Mouse (Mus musculus) hindbrain, embryonic 14.5 days (tissue): ENCODE results near the gene Gatad2b. TPM values are rescaled to one million over a fixed set of nuclear protein-coding genes. Genes with fewer than 3 reads are reported as not detected.
A peak's percentile ranks its signal among the peaks of the same experiment; 100 is the strongest.
"Not testable (repeated sequence)": the region's sequence is repeated elsewhere in the genome, so short reads cannot be mapped to it uniquely, and the experiment has no call there.

Source experiments
- ATAC-seq: fragments of 200-750 bp; cut with Nextera tagmentation; 2 replicates; pipeline ENCODE4 v1.8.0; 2017; ENCODE audit warnings: moderate number of reproducible peaks, mild to moderate bottlenecking, moderate TSS enrichment, moderate library complexity; ENCODE audit not compliant: low FRiP score
- DNase-seq: peaks from one replicate; pipeline ENCODE4 v3.0.0-alpha.2; 2015; ENCODE audit warnings: low spot score
- H3K27ac ChIP-seq: fragments of 300-500 bp; sonication (generic); 2 replicates; pipeline ENCODE4 v1.5.1; 2014; ENCODE audit warnings: mild to moderate bottlenecking, moderate library complexity
- H3K27me3 ChIP-seq: fragments of 300-500 bp; sonication (generic); 2 replicates; pipeline ENCODE4 v1.6.1; 2014; ENCODE audit warnings: mild to moderate bottlenecking, low read length, mixed read lengths; ENCODE audit not compliant: control insufficient read depth, insufficient read depth
- H3K36me3 ChIP-seq: fragments of 300-500 bp; sonication (generic); replicated peaks from 2 replicates; pipeline ENCODE4 v1.6.1; 2014; ENCODE audit not compliant: control insufficient read depth, insufficient read depth
- H3K4me1 ChIP-seq: fragments of 300-500 bp; sonication (generic); replicated peaks from 2 replicates; pipeline ENCODE4 v1.6.1; 2014; ENCODE audit warnings: antibody characterized with exemption, low read length, mixed read lengths; ENCODE audit not compliant: control insufficient read depth, insufficient read depth
- H3K4me2 ChIP-seq: fragments of 300-500 bp; sonication (generic); replicated peaks from 2 replicates; pipeline ENCODE4 v1.6.1; 2014; ENCODE audit warnings: mild to moderate bottlenecking, moderate library complexity
- H3K4me3 ChIP-seq: fragments of 300-500 bp; sonication (generic); replicated peaks from 2 replicates; pipeline ENCODE4 v1.5.1; 2014; ENCODE audit warnings: mild to moderate bottlenecking, low read length
- H3K9ac ChIP-seq: fragments of 300-500 bp; sonication (generic); 2 replicates; pipeline ENCODE4 v1.6.1; 2014
- H3K9me3 ChIP-seq: fragments of 300-500 bp; sonication (generic); 2 replicates; pipeline ENCODE4 v1.6.1; 2016; ENCODE audit warnings: low read length; ENCODE audit not compliant: control insufficient read depth
- WGBS: fragments of 180-500 bp; shearing (Covaris S2); extraction: QIAGEN DNeasy Blood & Tissue Kit; methylation state at CpG from one replicate; pipeline ENCODE4 v1.1.7; 2014; 5-methylcytosine and 5-hydroxymethylcytosine counted together
- polyA plus RNA-seq: library from polyadenylated mRNA; unstranded; fragments of >200 nt; fragmentation: Nextera tagmentation; extraction: Ambion mirVana; gene quantifications from 2 replicates; pipeline ENCODE4 v1.2.1, GENCODE M21; 2014

The Gatad2b gene
- 12.3 and 14.7 TPM in 2 replicates for polyA plus RNA-seq

- Histone ChIP-seq H3K4me3 (peak within 1 kb of the TSS; percentile 76), H3K27me3 (no peaks in the 10 kb centered on the region), H3K9me3 (no peaks in the 10 kb centered on the region), H3K4me1 (peaks cover 22% of the 10 kb centered on the region), H3K36me3 (no peaks in the 10 kb centered on the region), H3K4me2 (peak within 1 kb of the TSS; percentile 74), H3K9ac (peak within 1 kb of the TSS; percentile 92), H3K27ac (peak within 1 kb of the TSS; percentile 97)
- under 1% methylated on average over 42 of the region's 47 CpGs for WGBS
- ATAC-seq (peak; percentile 99), DNase-seq (peak; percentile 100)
These were observed at the start of gene Gatad2b for GRCm38 (mm10) chr3:90292345-90293275. Gene Gatad2b, plus strand, starts transcription at chr3:90293178.

GRCm38 (mm10) chr3:90245406-90245805 is 47.6 kb upstream of the Gatad2b start:
- Histone ChIP-seq H3K36me3 (peaks cover 5% of the 10 kb centered on the region; the same call in 1 of the 2 replicates), H3K4me2 (no peak overlapping the region), H3K4me3 (no peak overlapping the region), H3K4me1 (peaks cover 23% of the 10 kb centered on the region), H3K27me3 (no peaks in the 10 kb centered on the region), H3K27ac (no peak overlapping the region), H3K9ac (no peak overlapping the region), H3K9me3 (no peaks in the 10 kb centered on the region)
- WGBS: 73% methylated on average over 2 of the region's 2 CpGs
- DNase-seq (no peak), ATAC-seq (no peak)

- H3K9me3 ChIP-seq: no peaks in the 10 kb centered on the region
- under 1% methylated on average over 3 of the region's 3 CpGs for WGBS
- H3K4me2 ChIP-seq: peak overlapping the region; percentile 68
- H3K4me1 ChIP-seq: peaks cover 21% of the 10 kb centered on the region
- H3K9ac ChIP-seq: peak overlapping the region; percentile 73
- peaks cover 20% of the 10 kb centered on the region for H3K36me3 ChIP-seq
- H3K27ac ChIP-seq: peak overlapping the region; percentile 83
- H3K4me3 ChIP-seq: peak overlapping the region; percentile 57
- peak; percentile 3; the same call in 1 of the 2 replicates for ATAC-seq
- no peak for DNase-seq
- H3K27me3 ChIP-seq: no peaks in the 10 kb centered on the region
These were observed 45.4 kb upstream of the Gatad2b start for GRCm38 (mm10) chr3:90247630-90247959.

GRCm38 (mm10) chr3:90247960-90248745 is 44.8 kb upstream of the Gatad2b start, which contains the start of gene Slc39a1:
Gene Slc39a1, plus strand, starts transcription at chr3:90248172.
- H3K4me1 ChIP-seq: peaks cover 16% of the 10 kb centered on the region

DNA sequence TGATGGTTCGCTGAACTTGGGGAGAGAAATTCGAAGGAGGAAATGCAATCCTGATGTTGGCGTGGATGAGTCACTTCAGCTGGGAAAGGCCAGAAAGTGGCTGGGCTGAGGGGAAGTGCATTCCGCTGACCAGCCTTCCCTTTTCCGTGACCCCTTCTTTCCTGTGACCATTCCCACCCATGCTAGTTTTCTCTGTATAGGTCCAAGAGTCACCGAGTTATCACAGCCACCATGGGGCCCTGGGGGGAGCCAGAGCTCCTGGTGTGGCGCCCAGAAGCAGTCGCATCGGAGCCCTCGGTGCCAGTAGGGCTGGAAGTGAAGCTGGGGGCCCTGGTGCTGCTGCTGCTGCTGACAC is 44.3 kb upstream of the Gatad2b start:
- H3K9ac ChIP-seq: peak overlapping the region; percentile 73
- peak overlapping the region; percentile 70 for H3K27ac ChIP-seq
- peak overlapping the region; percentile 57 for H3K4me3 ChIP-seq
- 4% methylated on average over 10 of the region's 10 CpGs for WGBS
- no peaks in the 10 kb centered on the region for H3K9me3 ChIP-seq
- peaks cover 20% of the 10 kb centered on the region for H3K36me3 ChIP-seq
- DNase-seq (no peak), ATAC-seq (no peak)
- peaks cover 10% of the 10 kb centered on the region for H3K4me1 ChIP-seq
- H3K27me3 ChIP-seq: no peaks in the 10 kb centered on the region
- peak overlapping the region; percentile 68 for H3K4me2 ChIP-seq

More at GRCm38 (mm10) chr3:90247960-90248745, 44.8 kb upstream of the Gatad2b start, which contains the start of gene Slc39a1:
- H3K9me3 ChIP-seq: no peaks in the 10 kb centered on the region
- peak within 1 kb of the TSS; percentile 83 for H3K27ac ChIP-seq
- WGBS: 0% methylated on average over 40 of the region's 44 CpGs
- peak within 1 kb of the TSS; percentile 57 for H3K4me3 ChIP-seq
- DNase-seq (peak; percentile 95), ATAC-seq (peak; percentile 94)
- H3K27me3 ChIP-seq: no peaks in the 10 kb centered on the region
- peak within 1 kb of the TSS; percentile 73 for H3K9ac ChIP-seq
- peak within 1 kb of the TSS; percentile 68 for H3K4me2 ChIP-seq
- H3K36me3 ChIP-seq: peaks cover 20% of the 10 kb centered on the region

- Histone ChIP-seq H3K36me3 (peaks cover 20% of the 10 kb centered on the region), H3K27ac (no peak overlapping the region), H3K4me2 (no peak overlapping the region), H3K9me3 (no peaks in the 10 kb centered on the region), H3K9ac (no peak overlapping the region), H3K4me1 (peaks cover 21% of the 10 kb centered on the region), H3K4me3 (no peak overlapping the region), H3K27me3 (no peaks in the 10 kb centered on the region)
- ATAC-seq (no peak), DNase-seq (no peak)
- 92% methylated on average over 6 of the region's 6 CpGs for WGBS
These were observed 42.2 kb upstream of the Gatad2b start for GRCm38 (mm10) chr3:90250791-90251190.

GRCm38 (mm10) chr3:90251731-90252226 is 41.2 kb upstream of the Gatad2b start:
- H3K9ac ChIP-seq, H3K4me3 ChIP-seq, DNase-seq, H3K4me2 ChIP-seq, H3K9me3 ChIP-seq, H3K27me3 ChIP-seq, ATAC-seq, H3K27ac ChIP-seq: not testable (repeated sequence)
- WGBS: 98% methylated on average over 8 of the region's 12 CpGs
- Histone ChIP-seq H3K4me1 (peaks cover 26% of the 10 kb centered on the region), H3K36me3 (peaks cover 20% of the 10 kb centered on the region)

GRCm38 (mm10) chr3:90252659-90253058 is 40.3 kb upstream of the Gatad2b start:
- ATAC-seq, H3K4me2 ChIP-seq, H3K9me3 ChIP-seq, DNase-seq, H3K4me3 ChIP-seq, H3K27me3 ChIP-seq, H3K9ac ChIP-seq, H3K27ac ChIP-seq: not testable (repeated sequence)
- Histone ChIP-seq H3K36me3 (peaks cover 27% of the 10 kb centered on the region), H3K4me1 (peaks cover 23% of the 10 kb centered on the region)
- 84% methylated on average over 2 of the region's 2 CpGs for WGBS

- peaks cover 23% of the 10 kb centered on the region for H3K4me1 ChIP-seq
- peak; percentile 0; the same call in 1 of the 2 replicates for ATAC-seq
- H3K4me2 ChIP-seq: peak overlapping the region; percentile 90
- not testable (repeated sequence) for H3K27me3 ChIP-seq, H3K9me3 ChIP-seq, DNase-seq
- H3K4me3 ChIP-seq: peak overlapping the region; percentile 81; the same call in 1 of the 2 replicates
- H3K36me3 ChIP-seq: peaks cover 32% of the 10 kb centered on the region
- H3K27ac ChIP-seq: 0 out of 2 replicates have a peak overlapping the region, but pooled peaks have one; percentile 55
- WGBS: 95% methylated on average over 1 of the region's 1 CpGs
- peak overlapping the region; percentile 92; the same call in 1 of the 2 replicates for H3K9ac ChIP-seq
These were observed 39.8 kb upstream of the Gatad2b start for GRCm38 (mm10) chr3:90253174-90253573.
